Mouse (Mus musculus): ENCODE data around the gene Sh3tc1.

- no peak for TF ChIP-seq CTCF (IDR thresholded peaks at IDR 0.05; ENCODE audit: low read depth)
- TF ChIP-seq EP300 (optimal IDR thresholded peaks at IDR 0.05) = no peak
Measured at GRCm38 (mm10) chr5:35774137-35774424, 34.3 kb upstream of the Sh3tc1 start.

All from stomach, postnatal 0 days (tissue).